Mouse (Mus musculus): ENCODE results near the gene Nupl1.

DNA sequence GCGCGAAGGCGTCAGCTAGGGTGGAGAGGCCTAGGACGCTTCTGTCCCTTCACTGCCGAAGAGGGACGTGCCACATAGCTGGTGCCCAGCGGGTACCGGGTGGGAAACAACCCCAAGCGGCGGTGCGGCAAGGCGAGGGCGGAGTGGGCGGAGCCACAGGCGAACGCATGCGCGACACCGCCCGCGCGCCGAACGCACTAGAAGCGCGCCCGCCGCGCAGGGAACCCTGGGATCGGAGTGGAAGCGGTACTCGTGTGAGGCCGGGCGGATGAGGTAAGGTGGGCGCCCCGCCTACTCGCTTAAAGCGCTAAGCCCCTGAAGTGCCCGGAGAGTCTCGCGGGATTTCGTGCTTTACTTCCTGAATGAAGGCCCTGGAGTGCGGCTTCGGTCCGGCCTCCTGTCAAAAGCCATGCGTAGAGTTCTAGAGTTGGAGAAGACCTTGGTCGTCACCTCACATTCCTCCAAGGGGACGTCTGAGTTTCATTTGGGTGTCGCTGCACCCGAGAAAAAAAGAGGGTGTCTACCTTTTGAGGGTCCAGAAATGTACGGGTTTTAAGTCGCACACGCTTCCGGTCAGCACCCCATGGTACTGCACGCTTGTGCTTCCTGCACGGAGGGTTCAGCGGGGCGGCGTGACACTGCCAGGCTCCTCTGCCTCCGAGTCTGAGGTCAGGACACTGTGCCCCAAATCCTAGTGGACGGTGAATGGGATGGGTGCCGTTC lies at the start of gene Nupl1, which contains the start of gene Gm49336:
- TF ChIP-seq POLR2A (IDR thresholded peaks at IDR 0.05; ENCODE audit: low read depth, low read length) (peak; percentile 62), CTCF (conservative IDR thresholded peaks at IDR 0.05; ENCODE audit: insufficient read depth, insufficient read length, low read depth, low read length) (no peak)
